Mouse (Mus musculus): ENCODE data around the gene Klk1b5. TPM values are rescaled to one million over a fixed set of nuclear protein-coding genes. Genes with fewer than 3 reads are reported as not detected.
A peak's percentile ranks its signal among the peaks of the same experiment; 100 is the strongest.

Gene Klk1b5
- total and polyA plus RNA-seq, 2 experiments from 2014 or later, result not detected

DNA sequence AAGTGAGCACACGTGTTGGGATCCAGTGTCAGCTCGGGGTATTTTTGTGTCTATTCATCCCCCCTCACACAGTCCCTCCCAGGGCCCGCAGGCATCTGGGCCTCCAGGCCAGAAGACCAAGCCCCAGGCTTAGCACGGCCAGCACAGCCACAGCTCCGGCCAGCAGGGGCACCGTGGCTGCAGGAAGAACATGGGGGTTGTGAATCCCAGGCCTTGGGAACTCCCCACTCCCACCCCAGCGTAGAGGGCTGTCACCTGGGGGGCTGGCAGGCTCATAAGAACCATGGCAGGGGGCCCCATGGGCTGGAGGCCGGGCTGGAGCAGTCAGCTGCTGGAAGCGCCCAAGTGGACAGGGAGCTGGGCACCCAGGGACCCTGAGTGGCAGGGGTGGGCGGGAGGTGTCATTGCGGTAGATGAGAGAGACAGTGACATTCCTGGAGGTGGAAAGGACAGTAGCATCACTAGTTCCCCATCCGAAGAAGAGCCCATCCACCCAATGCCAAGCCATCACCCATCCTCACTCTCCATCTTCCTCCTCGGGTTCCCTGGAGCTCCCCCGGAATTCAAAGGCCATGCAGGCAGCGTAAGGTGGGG, 37.4 kb downstream of the Klk1b5 start:
- 57% methylated on average over 15 of the region's 15 CpGs for WGBS

DNA sequence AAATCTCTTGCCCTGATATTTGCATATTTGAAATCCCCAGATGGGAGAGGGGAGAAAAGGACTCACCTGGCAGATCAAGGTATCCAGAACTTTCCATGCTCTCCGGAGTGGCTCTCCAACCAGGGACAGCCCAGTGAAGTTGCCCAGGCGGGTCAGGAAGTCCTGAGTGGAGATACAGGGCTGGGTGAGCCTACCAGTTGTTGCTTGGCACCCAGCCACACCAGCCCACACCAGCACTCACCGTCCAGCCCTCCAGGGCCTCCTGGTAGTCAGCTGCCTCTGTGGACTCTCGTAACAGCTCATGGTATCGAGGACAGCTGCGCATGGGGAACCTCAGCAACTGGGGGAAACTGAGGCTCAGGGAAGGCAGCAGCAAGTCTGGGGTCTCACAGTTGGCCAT, 39.2 kb downstream of the Klk1b5 start:
- Histone ChIP-seq H3K4me1 (ENCODE audit: insufficient read depth) (no peaks in the 10 kb centered on the region), H3K4me2 (ENCODE audit: low read depth) (no peak overlapping the region), H3K4me3 (ENCODE audit: low read depth, low read length) (no peak overlapping the region), H3K9ac (no peak overlapping the region), H3K27me3 (ENCODE audit: insufficient read depth, low read length) (no peaks in the 10 kb centered on the region), H3K9me3 (ENCODE audit: low read length) (no peaks in the 10 kb centered on the region), H3K36me3 (ENCODE audit: insufficient read depth) (peaks cover 34% of the 10 kb centered on the region), H3K27ac (ENCODE audit: low read depth, low read length) (no peak overlapping the region)
- 77% methylated on average over 6 of the region's 6 CpGs for WGBS
- DNase-seq, result no peak
- no peak for TF ChIP-seq CTCF (IDR thresholded peaks at IDR 0.05; ENCODE audit: low read depth)
- ATAC-seq, result no peak

More for the DNA sequence above, 37.4 kb downstream of the Klk1b5 start:
- ATAC-seq (peak; percentile 11; the same call in 1 of the 2 replicates), DNase-seq (no peak)
- H3K4me2 ChIP-seq (ENCODE audit: low read depth), result no peak overlapping the region
- no peak for TF ChIP-seq CTCF (IDR thresholded peaks at IDR 0.05; ENCODE audit: low read depth)
- peaks cover 2% of the 10 kb centered on the region for H3K4me1 ChIP-seq (ENCODE audit: insufficient read depth)
- no peaks in the 10 kb centered on the region for H3K9me3 ChIP-seq (ENCODE audit: low read length)
- no peak overlapping the region for H3K27ac ChIP-seq (ENCODE audit: low read depth, low read length)
- no peak overlapping the region for H3K4me3 ChIP-seq (ENCODE audit: low read depth, low read length)
- peaks cover 51% of the 10 kb centered on the region for H3K36me3 ChIP-seq (ENCODE audit: insufficient read depth)
- no peaks in the 10 kb centered on the region for H3K27me3 ChIP-seq (ENCODE audit: insufficient read depth, low read length)
- no peak overlapping the region for H3K9ac ChIP-seq

DNA sequence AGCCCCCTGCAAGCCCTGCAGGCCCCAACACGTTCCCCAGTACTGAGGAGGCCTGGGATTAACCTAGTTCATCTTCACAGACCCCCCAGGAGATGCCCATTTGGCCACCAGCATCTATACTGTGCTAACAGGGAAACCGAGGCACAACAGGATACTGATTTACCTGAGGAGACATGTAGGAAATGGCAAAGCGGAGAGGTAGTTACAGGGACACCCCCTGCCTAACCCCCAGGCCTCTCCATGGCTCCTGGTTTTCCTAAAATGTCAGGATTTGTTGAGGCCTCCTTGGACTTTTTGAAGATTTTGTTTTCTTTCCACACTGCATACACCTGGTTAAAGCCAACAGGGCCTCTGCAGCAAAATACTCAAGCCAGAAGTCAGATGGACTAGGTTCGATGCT, 41.5 kb downstream of the Klk1b5 start, which contains the start of gene Acp4:
Gene Acp4, minus strand, starts transcription at position 101 of the 400 bp plus-strand sequence.
- Histone ChIP-seq H3K4me1 (ENCODE audit: insufficient read depth) (no peaks in the 10 kb centered on the region), H3K27ac (ENCODE audit: low read depth, low read length) (no peak within 1 kb of the TSS), H3K9me3 (ENCODE audit: low read length) (no peaks in the 10 kb centered on the region), H3K27me3 (ENCODE audit: insufficient read depth, low read length) (no peaks in the 10 kb centered on the region), H3K4me3 (ENCODE audit: low read depth, low read length) (no peak within 1 kb of the TSS), H3K9ac (no peak within 1 kb of the TSS), H3K4me2 (ENCODE audit: low read depth) (no peak within 1 kb of the TSS), H3K36me3 (ENCODE audit: insufficient read depth) (peaks cover 16% of the 10 kb centered on the region)
- WGBS, result 82% methylated on average over 4 of the region's 4 CpGs
- TF ChIP-seq CTCF (IDR thresholded peaks at IDR 0.05; ENCODE audit: low read depth), result no peak
- DNase-seq, result no peak
- ATAC-seq, result no peak

DNA sequence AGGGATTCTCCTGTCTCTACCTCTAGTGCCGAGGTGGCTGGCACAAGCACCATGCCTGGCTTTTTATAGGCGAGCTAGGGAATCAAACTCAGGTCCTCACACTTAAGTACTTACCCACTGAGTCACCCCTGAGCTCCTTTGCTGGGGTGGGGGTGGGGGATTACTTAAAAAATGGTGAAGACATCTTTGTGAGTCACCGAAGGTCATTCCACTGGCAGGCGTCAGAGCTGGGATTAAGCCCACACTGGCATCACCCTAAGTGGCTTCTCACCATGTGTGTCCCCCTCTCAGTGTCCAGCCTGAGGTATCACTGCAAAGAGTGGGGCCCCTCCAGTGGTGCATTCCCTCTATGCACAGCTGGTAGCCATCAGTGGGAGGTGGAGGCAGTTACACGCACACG, 44.7 kb downstream of the Klk1b5 start:
- no peak for TF ChIP-seq CTCF (IDR thresholded peaks at IDR 0.05; ENCODE audit: low read depth)
- Histone ChIP-seq H3K36me3 (ENCODE audit: insufficient read depth) (no peaks in the 10 kb centered on the region), H3K4me2 (ENCODE audit: low read depth) (no peak overlapping the region), H3K27me3 (ENCODE audit: insufficient read depth, low read length) (0 out of 2 replicates have a peak, but pooled peaks cover 3% of the 10 kb centered on the region), H3K27ac (ENCODE audit: low read depth, low read length) (no peak overlapping the region), H3K4me1 (ENCODE audit: insufficient read depth) (no peaks in the 10 kb centered on the region), H3K9me3 (ENCODE audit: low read length) (no peaks in the 10 kb centered on the region), H3K4me3 (ENCODE audit: low read depth, low read length) (no peak overlapping the region), H3K9ac (no peak overlapping the region)
- DNase-seq, result no peak
- ATAC-seq, result no peak
- 74% methylated on average over 6 of the region's 6 CpGs for WGBS

DNA sequence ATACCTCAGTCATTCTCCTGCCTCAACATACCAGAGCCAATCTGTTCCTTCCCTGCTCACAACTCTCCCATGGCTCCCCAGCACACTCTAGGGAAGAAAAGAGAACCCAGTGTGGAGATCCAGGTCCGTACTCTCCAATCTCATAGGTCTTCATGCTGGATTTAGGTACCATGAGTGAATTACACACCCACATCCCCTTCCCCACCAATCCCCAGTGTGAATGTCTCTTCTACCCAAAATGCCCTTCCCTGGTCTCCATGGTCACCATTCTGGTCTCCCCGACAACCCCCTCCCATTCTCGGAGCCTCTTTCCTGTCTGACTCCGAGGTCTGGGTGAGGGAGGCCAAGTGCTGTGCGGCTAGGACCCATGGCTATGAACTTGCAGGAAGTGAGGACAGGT, 45.4 kb downstream of the Klk1b5 start, which contains the start of gene Gm15517:
Gene Gm15517, plus strand, starts transcription at position 301 of the 400 bp plus-strand sequence.
- Histone ChIP-seq H3K36me3 (ENCODE audit: insufficient read depth) (no peaks in the 10 kb centered on the region), H3K27ac (ENCODE audit: low read depth, low read length) (no peak within 1 kb of the TSS), H3K4me1 (ENCODE audit: insufficient read depth) (no peaks in the 10 kb centered on the region), H3K4me2 (ENCODE audit: low read depth) (no peak within 1 kb of the TSS), H3K9me3 (ENCODE audit: low read length) (no peaks in the 10 kb centered on the region), H3K9ac (no peak within 1 kb of the TSS), H3K4me3 (ENCODE audit: low read depth, low read length) (no peak within 1 kb of the TSS), H3K27me3 (ENCODE audit: insufficient read depth, low read length) (0 out of 2 replicates have a peak, but pooled peaks cover 3% of the 10 kb centered on the region)
- DNase-seq (no peak), ATAC-seq (no peak)
- no peak for TF ChIP-seq CTCF (IDR thresholded peaks at IDR 0.05; ENCODE audit: low read depth)
- 52% methylated on average over 5 of the region's 5 CpGs for WGBS

DNA sequence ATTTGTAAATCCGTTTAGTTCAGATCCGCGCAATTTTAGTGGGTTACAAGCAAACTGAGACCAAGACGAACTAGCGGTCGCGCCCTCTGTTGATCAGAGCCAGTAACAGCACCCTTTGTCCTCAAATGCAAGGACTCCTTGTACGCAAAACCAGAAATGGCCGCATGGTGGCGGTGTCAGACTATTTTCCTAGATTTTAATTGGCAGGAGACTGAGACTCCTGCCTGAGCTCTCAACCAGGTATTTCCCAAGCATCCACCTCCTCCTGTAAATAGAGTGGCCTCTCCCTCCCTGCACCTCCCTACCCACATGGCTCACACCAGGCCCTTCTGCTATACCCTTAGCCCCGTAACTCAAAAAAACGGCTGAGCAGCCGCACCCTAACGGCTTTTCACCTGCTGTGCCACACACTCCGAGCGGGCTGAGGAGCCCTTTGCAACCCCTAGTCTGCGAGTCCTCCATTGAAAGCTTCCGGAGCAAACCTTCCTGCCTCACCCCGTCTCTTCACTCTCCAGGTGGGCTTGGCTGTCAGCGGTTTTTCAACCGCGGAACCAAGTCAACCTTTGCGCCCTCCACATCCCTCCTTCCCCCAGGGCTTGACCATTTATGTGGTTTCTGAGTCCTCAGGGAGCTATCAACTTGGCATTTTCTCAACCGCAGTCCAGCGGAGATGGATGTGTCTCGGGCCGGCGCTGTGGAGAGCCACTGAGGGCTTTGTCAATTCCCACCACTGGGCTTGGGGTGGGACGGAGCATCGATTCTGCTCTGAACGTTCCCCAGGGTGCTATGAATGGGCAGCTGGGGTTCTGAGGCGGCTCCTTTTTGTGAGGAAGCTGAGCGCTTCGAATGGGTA, 47.3 kb downstream of the Klk1b5 start:
- DNase-seq (peak; percentile 99), ATAC-seq (peak; percentile 81)
- TF ChIP-seq CTCF (IDR thresholded peaks at IDR 0.05; ENCODE audit: low read depth), result peak; percentile 98
- Histone ChIP-seq H3K27me3 (ENCODE audit: insufficient read depth, low read length) (0 out of 2 replicates have a peak, but pooled peaks cover 3% of the 10 kb centered on the region), H3K36me3 (ENCODE audit: insufficient read depth) (no peaks in the 10 kb centered on the region), H3K27ac (ENCODE audit: low read depth, low read length) (no peak overlapping the region), H3K9me3 (ENCODE audit: low read length) (no peaks in the 10 kb centered on the region), H3K9ac (peak overlapping the region; percentile 51), H3K4me3 (ENCODE audit: low read depth, low read length) (peak overlapping the region; percentile 40), H3K4me2 (ENCODE audit: low read depth) (peak overlapping the region; percentile 88), H3K4me1 (ENCODE audit: insufficient read depth) (no peaks in the 10 kb centered on the region)
- WGBS, result 1% methylated on average over 34 of the region's 34 CpGs

DNA sequence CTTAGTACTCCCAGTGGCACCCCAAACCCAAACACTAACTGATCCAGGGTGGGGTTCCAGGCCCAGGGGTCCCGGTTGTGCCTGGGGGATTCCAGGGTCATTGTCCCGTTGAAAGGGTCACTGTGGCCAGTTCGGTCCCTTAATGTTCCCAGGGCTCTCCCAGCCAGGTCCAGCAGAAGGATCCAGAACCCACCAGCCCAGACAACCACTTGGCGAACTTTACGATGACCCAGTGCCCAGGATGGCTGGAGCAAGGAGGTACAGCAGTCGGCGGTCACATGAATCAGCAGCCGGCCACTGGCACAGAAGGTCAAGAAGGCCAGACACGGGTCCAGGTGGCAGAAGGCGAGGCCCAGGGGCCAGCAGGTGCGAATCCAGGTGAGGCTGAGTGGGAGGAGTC, 52.4 kb downstream of the Klk1b5 start:
- no peak overlapping the region for H3K9ac ChIP-seq
- H3K27ac ChIP-seq (ENCODE audit: low read depth, low read length), result no peak overlapping the region
- DNase-seq (no peak), ATAC-seq (no peak)
- peaks cover 3% of the 10 kb centered on the region; the same call in 1 of the 2 replicates for H3K27me3 ChIP-seq (ENCODE audit: insufficient read depth, low read length)
- no peaks in the 10 kb centered on the region for H3K9me3 ChIP-seq (ENCODE audit: low read length)
- TF ChIP-seq CTCF (IDR thresholded peaks at IDR 0.05; ENCODE audit: low read depth), result no peak
- H3K4me2 ChIP-seq (ENCODE audit: low read depth), result no peak overlapping the region
- H3K4me1 ChIP-seq (ENCODE audit: insufficient read depth), result no peaks in the 10 kb centered on the region
- H3K4me3 ChIP-seq (ENCODE audit: low read depth, low read length), result no peak overlapping the region
- WGBS, result 80% methylated on average over 11 of the region's 11 CpGs
- no peaks in the 10 kb centered on the region for H3K36me3 ChIP-seq (ENCODE audit: insufficient read depth)
